Mouse (Mus musculus): ENCODE results near the gene Tmem256.

- no peak for TF ChIP-seq CTCF (IDR thresholded peaks at IDR 0.05; ENCODE audit: low read depth)
- no peak for TF ChIP-seq EP300 (IDR thresholded peaks at IDR 0.05; ENCODE audit: low read depth)
These were observed 39.6 kb downstream of the Tmem256 start, which contains the start of gene Tmem95 for GRCm38 (mm10) chr11:69877878-69878277.

Data from liver, embryonic 14.5 days (tissue).